Mouse (Mus musculus): ENCODE results near the gene Tmem239. TPM values are rescaled to one million over a fixed set of nuclear protein-coding genes. Genes with fewer than 3 reads are reported as not detected.

The Tmem239 gene
- polyA plus RNA-seq, 1 experiment from 2014 or later, result 0.11 TPM

DNA sequence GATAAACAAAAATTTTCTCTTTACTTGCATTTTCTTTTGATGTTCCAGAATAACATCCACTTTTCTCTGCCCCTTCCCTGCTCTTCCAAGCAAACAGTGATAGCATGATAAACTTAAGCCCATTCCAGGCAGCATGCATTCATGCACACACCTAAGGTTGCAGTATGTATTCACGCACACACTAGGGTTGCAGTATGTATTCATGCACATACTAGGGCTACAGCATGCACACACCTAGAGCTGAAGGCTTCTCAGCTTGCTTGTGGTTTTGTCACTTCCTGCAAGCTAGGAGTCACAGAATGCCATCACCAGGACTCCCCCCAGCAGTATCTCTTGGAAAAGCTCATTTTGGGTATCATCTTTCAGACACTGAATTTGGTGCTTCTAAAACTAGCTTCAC lies 30.5 kb downstream of the Tmem239 start:
- Histone ChIP-seq H3K9me3 (ENCODE audit: control insufficient read depth, low read length) (no peaks in the 10 kb centered on the region), H3K36me3 (ENCODE audit: control insufficient read depth, insufficient read depth, low read length) (peaks cover 25% of the 10 kb centered on the region), H3K4me2 (ENCODE audit: low read depth, severe bottlenecking) (no peak overlapping the region), H3K4me3 (ENCODE audit: low read depth, low read length) (no peak overlapping the region), H3K4me1 (ENCODE audit: control insufficient read depth, insufficient read depth, low read length) (no peaks in the 10 kb centered on the region), H3K9ac (ENCODE audit: low read length) (no peak overlapping the region), H3K27ac (replicated peaks; ENCODE audit: low read depth, low read length) (no peak overlapping the region), H3K27me3 (ENCODE audit: control insufficient read depth, insufficient read depth, low read length) (no peaks in the 10 kb centered on the region)
- ATAC-seq (ENCODE audit: insufficient number of reproducible peaks, low FRiP score, low TSS enrichment, low read depth) (no peak), DNase-seq (ENCODE audit: low spot score) (no peak)
- 98% methylated on average over 1 of the region's 1 CpGs for WGBS

DNA sequence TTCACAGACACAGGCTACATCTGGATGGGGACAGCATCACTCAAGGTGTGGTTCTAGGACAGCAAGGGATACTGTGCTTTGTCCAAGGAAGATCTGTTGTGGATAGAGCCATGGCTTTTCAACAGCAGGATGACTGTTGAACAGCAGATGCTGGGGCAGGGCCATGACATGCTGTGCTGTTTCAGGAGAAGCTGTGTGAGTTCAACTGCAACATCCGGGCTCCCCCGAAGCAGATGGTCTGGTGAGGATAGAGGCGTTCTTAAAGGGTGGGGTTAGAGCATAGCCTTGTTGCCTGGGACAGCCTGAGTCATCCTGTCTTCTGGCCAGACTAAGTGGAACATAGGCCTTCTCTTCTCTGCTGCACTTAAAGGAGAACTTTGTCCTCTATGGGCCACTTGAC lies 32.6 kb downstream of the Tmem239 start:
- no peaks in the 10 kb centered on the region for H3K9me3 ChIP-seq (ENCODE audit: control insufficient read depth, low read length)
- 91% methylated on average over 3 of the region's 3 CpGs for WGBS
- H3K4me2 ChIP-seq (ENCODE audit: low read depth, severe bottlenecking), result no peak overlapping the region
- H3K9ac ChIP-seq (ENCODE audit: low read length), result no peak overlapping the region
- no peaks in the 10 kb centered on the region for H3K27me3 ChIP-seq (ENCODE audit: control insufficient read depth, insufficient read depth, low read length)
- peaks cover 36% of the 10 kb centered on the region for H3K36me3 ChIP-seq (ENCODE audit: control insufficient read depth, insufficient read depth, low read length)
- H3K27ac ChIP-seq (replicated peaks; ENCODE audit: low read depth, low read length), result no peak overlapping the region
- no peaks in the 10 kb centered on the region for H3K4me1 ChIP-seq (ENCODE audit: control insufficient read depth, insufficient read depth, low read length)
- DNase-seq (ENCODE audit: low spot score), result no peak
- no peak for ATAC-seq (ENCODE audit: insufficient number of reproducible peaks, low FRiP score, low TSS enrichment, low read depth)
- H3K4me3 ChIP-seq (ENCODE audit: low read depth, low read length), result no peak overlapping the region

DNA sequence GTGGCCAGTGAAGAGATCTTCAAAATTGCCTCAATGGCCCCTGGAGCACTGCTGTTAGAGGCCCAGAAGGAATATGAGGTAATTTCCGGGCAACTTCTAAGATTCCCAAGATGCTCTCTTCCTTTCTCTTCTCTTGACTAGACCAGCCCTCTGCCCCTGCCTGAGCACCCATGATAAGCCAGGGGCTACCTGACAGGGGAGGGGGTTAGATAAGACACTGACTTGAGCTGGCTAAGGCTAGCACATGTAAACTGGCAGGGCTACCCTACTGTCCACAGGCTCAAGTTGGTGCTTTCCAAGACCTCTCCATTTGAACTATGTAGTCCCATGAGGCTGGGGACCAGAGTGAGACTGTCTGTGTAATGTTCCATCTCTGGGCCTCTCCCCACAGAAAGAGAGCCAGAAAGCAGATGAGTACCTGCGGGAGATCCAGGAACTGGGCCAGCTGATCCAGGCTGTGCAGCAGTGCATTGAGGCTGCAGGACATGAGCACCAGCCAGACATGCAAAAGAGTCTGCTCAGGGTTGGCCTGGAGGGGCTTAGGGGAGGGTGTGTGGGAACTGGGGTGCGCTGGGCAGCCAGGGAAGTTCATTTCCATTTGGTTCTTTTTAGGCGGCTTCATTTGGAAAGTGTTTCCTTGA lies 33.7 kb downstream of the Tmem239 start:
- Histone ChIP-seq H3K9ac (ENCODE audit: low read length) (no peak overlapping the region), H3K4me2 (ENCODE audit: low read depth, severe bottlenecking) (no peak overlapping the region), H3K9me3 (ENCODE audit: control insufficient read depth, low read length) (no peaks in the 10 kb centered on the region), H3K4me3 (ENCODE audit: low read depth, low read length) (no peak overlapping the region), H3K36me3 (ENCODE audit: control insufficient read depth, insufficient read depth, low read length) (peaks cover 38% of the 10 kb centered on the region), H3K4me1 (ENCODE audit: control insufficient read depth, insufficient read depth, low read length) (no peaks in the 10 kb centered on the region), H3K27ac (replicated peaks; ENCODE audit: low read depth, low read length) (no peak overlapping the region), H3K27me3 (ENCODE audit: control insufficient read depth, insufficient read depth, low read length) (no peaks in the 10 kb centered on the region)
- DNase-seq (ENCODE audit: low spot score), result no peak
- 91% methylated on average over 4 of the region's 4 CpGs for WGBS
- ATAC-seq (ENCODE audit: insufficient number of reproducible peaks, low FRiP score, low TSS enrichment, low read depth), result no peak

DNA sequence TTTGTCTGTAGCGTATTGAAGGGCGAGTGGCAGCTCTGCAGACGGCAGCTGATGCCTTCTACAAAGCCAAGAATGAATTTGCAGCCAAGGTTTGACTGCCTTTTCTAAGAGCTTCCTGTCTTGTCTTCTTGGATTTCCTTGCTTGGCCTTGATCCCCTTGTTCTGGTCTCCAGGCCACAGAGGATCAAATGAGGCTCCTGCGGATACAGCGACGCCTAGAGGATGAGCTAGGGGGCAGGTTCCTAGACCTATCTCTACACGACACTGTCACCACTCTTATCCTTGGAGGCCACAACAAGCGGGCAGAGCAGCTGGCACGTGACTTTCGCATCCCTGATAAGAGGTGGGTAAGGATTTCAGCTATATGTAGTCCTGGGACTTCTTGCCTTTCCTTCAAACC lies 35.9 kb downstream of the Tmem239 start:
- no peak for DNase-seq (ENCODE audit: low spot score)
- Histone ChIP-seq H3K4me2 (ENCODE audit: low read depth, severe bottlenecking) (no peak overlapping the region), H3K9me3 (ENCODE audit: control insufficient read depth, low read length) (no peaks in the 10 kb centered on the region), H3K4me1 (ENCODE audit: control insufficient read depth, insufficient read depth, low read length) (no peaks in the 10 kb centered on the region), H3K27ac (replicated peaks; ENCODE audit: low read depth, low read length) (no peak overlapping the region), H3K27me3 (ENCODE audit: control insufficient read depth, insufficient read depth, low read length) (no peaks in the 10 kb centered on the region), H3K4me3 (ENCODE audit: low read depth, low read length) (no peak overlapping the region), H3K9ac (ENCODE audit: low read length) (no peak overlapping the region), H3K36me3 (ENCODE audit: control insufficient read depth, insufficient read depth, low read length) (peaks cover 38% of the 10 kb centered on the region)
- no peak for ATAC-seq (ENCODE audit: insufficient number of reproducible peaks, low FRiP score, low TSS enrichment, low read depth)
- 89% methylated on average over 10 of the region's 10 CpGs for WGBS

DNA sequence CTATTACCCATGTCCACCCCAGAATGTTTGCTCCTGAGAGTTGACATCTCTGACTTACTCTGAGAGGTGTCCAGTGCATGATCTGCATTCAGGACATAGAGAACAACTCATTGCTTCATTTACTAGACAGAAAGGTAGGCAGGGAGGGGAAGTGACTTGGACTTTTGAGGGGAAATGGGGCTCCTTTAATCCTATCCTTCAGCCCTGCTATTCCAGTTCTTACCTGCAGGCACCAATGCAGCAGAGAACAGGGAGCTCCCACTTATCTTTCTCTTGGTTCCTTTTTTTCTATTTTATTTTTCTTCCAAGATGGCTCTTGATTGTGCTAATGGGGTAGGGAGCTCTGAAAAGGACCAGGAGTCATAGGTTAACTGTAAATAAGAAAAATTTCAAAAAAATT lies 42.2 kb downstream of the Tmem239 start:
- Histone ChIP-seq H3K9me3 (ENCODE audit: control insufficient read depth, low read length) (no peaks in the 10 kb centered on the region), H3K36me3 (ENCODE audit: control insufficient read depth, insufficient read depth, low read length) (0 out of 2 replicates have a peak, but pooled peaks cover 4% of the 10 kb centered on the region), H3K27me3 (ENCODE audit: control insufficient read depth, insufficient read depth, low read length) (no peaks in the 10 kb centered on the region), H3K27ac (replicated peaks; ENCODE audit: low read depth, low read length) (no peak overlapping the region), H3K4me3 (ENCODE audit: low read depth, low read length) (no peak overlapping the region), H3K4me2 (ENCODE audit: low read depth, severe bottlenecking) (no peak overlapping the region), H3K4me1 (ENCODE audit: control insufficient read depth, insufficient read depth, low read length) (peaks cover 8% of the 10 kb centered on the region), H3K9ac (ENCODE audit: low read length) (no peak overlapping the region)
- no peak for ATAC-seq (ENCODE audit: insufficient number of reproducible peaks, low FRiP score, low TSS enrichment, low read depth)
- DNase-seq (ENCODE audit: low spot score), result no peak

DNA sequence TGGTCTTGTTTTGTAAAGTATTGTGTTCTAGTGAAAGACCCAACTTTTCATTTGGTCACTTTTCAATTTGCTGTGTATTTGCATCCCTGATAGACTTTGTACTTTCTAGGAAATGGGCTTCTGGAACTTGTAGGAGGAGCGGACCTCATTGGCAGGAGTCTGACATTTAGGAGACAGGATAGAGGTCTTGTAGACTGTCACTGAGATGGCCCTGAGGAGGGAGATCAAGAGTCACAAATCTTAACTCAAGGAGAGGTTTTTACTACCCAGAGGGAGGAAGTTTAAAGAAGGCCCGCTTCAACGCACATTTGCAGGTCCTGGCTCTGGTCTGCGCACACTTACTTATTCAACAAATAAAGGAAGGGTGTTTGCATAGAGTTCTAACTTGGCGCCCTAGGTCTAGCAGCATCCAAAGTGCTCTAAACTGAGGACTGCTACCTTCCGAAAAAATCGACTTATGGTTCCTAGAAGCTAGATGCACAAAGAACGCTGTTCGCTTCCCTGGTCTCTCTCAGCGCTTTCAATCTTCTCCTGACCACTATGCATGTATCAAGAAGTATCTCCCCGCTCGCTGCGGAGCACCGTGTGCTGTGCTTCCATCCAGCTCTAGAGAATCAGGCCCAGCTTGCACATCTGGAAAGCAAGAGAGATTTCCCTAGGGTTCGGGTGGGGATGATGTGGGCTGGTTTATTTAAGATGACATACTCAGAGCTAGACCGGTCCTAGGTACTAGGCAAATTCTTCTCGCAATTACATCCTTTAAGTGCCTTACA lies 42.9 kb downstream of the Tmem239 start:
- DNase-seq (ENCODE audit: low spot score) (peak; percentile 44), ATAC-seq (ENCODE audit: insufficient number of reproducible peaks, low FRiP score, low TSS enrichment, low read depth) (no peak)
- Histone ChIP-seq H3K4me2 (ENCODE audit: low read depth, severe bottlenecking) (peak overlapping the region; percentile 74), H3K36me3 (ENCODE audit: control insufficient read depth, insufficient read depth, low read length) (no peaks in the 10 kb centered on the region), H3K4me3 (ENCODE audit: low read depth, low read length) (peak overlapping the region; percentile 88), H3K27me3 (ENCODE audit: control insufficient read depth, insufficient read depth, low read length) (no peaks in the 10 kb centered on the region), H3K4me1 (ENCODE audit: control insufficient read depth, insufficient read depth, low read length) (peaks cover 8% of the 10 kb centered on the region), H3K9me3 (ENCODE audit: control insufficient read depth, low read length) (no peaks in the 10 kb centered on the region), H3K9ac (ENCODE audit: low read length) (peak overlapping the region; percentile 84), H3K27ac (replicated peaks; ENCODE audit: low read depth, low read length) (no peak overlapping the region)
- WGBS, result 9% methylated on average over 17 of the region's 17 CpGs

DNA sequence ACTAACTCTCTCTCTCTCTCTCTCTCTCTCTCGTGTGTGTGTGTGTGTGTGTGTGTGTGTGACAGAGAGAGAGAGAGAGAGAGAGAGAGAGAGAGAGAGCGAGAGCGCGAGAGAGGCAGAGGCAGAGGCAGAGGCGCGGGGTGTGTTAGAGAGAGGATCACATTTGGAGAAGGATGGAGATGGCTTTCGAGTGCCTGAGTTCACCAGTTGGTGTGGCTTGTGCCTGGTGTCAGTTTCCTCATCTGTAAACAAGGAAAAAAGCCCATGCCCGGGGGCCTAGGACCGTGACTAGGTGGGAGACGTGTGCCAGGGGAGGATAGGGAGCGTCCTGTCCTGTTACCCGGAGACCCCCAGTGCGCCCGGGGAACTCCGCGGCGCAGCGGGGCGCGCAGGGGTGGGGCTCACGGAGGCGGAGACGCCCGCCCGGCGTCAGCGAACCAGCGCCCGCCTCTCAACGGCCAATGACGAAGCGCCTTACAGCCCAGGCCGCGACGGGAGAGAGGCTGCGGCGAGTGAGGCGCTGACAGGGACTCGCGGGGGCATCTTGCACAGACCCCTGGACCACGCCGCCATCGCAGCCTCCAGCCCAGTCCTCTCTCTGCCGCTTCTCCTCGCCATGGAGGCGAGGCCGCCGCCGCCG lies 43.6 kb downstream of the Tmem239 start, which contains the start of gene Ptpra:
Ptpra (plus strand) TSS at position 485 of the 640 bp plus-strand sequence.
- peak within 1 kb of the TSS; percentile 53; the same call in 1 of the 2 replicates for H3K27ac ChIP-seq (replicated peaks; ENCODE audit: low read depth, low read length)
- H3K27me3 ChIP-seq (ENCODE audit: control insufficient read depth, insufficient read depth, low read length), result no peaks in the 10 kb centered on the region
- H3K4me3 ChIP-seq (ENCODE audit: low read depth, low read length), result peak within 1 kb of the TSS; percentile 88
- H3K9me3 ChIP-seq (ENCODE audit: control insufficient read depth, low read length), result no peaks in the 10 kb centered on the region
- no peaks in the 10 kb centered on the region for H3K36me3 ChIP-seq (ENCODE audit: control insufficient read depth, insufficient read depth, low read length)
- H3K4me2 ChIP-seq (ENCODE audit: low read depth, severe bottlenecking), result peak within 1 kb of the TSS; percentile 74
- DNase-seq (ENCODE audit: low spot score), result peak; percentile 93
- peaks cover 8% of the 10 kb centered on the region for H3K4me1 ChIP-seq (ENCODE audit: control insufficient read depth, insufficient read depth, low read length)
- WGBS, result under 1% methylated on average over 41 of the region's 50 CpGs
- peak within 1 kb of the TSS; percentile 84 for H3K9ac ChIP-seq (ENCODE audit: low read length)
- peak; percentile 94 for ATAC-seq (ENCODE audit: insufficient number of reproducible peaks, low FRiP score, low TSS enrichment, low read depth)

DNA sequence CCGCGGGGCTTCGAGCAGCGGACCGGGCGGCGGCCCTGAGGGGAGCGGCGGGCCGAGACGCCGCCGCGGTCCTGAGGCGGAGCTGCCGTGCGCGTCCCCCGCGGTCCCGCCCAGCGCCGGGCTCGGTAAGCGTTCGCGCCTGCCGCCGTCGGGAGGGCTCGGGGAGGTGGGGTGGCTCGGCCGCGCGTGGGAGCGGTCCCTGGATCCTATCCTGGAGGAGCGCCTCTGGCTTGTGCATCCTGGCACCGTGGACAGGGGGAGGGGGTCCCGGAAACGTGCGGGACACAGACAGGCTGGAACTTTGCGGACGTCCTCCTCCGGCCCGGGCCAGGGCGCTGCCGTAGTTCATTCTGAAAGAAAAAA lies 44.1 kb downstream of the Tmem239 start:
- Histone ChIP-seq H3K4me2 (ENCODE audit: low read depth, severe bottlenecking) (peak overlapping the region; percentile 74), H3K4me3 (ENCODE audit: low read depth, low read length) (peak overlapping the region; percentile 88), H3K27me3 (ENCODE audit: control insufficient read depth, insufficient read depth, low read length) (no peaks in the 10 kb centered on the region), H3K27ac (replicated peaks; ENCODE audit: low read depth, low read length) (peak overlapping the region; percentile 53; the same call in 1 of the 2 replicates), H3K9ac (ENCODE audit: low read length) (peak overlapping the region; percentile 84), H3K9me3 (ENCODE audit: control insufficient read depth, low read length) (no peaks in the 10 kb centered on the region), H3K4me1 (ENCODE audit: control insufficient read depth, insufficient read depth, low read length) (peaks cover 8% of the 10 kb centered on the region), H3K36me3 (ENCODE audit: control insufficient read depth, insufficient read depth, low read length) (no peaks in the 10 kb centered on the region)
- DNase-seq (ENCODE audit: low spot score) (no peak), ATAC-seq (ENCODE audit: insufficient number of reproducible peaks, low FRiP score, low TSS enrichment, low read depth) (peak; percentile 82)
- under 1% methylated on average over 40 of the region's 47 CpGs for WGBS
